ENCODE assay signal across 21 mouse cellular contexts in the genomic region with DNA sequence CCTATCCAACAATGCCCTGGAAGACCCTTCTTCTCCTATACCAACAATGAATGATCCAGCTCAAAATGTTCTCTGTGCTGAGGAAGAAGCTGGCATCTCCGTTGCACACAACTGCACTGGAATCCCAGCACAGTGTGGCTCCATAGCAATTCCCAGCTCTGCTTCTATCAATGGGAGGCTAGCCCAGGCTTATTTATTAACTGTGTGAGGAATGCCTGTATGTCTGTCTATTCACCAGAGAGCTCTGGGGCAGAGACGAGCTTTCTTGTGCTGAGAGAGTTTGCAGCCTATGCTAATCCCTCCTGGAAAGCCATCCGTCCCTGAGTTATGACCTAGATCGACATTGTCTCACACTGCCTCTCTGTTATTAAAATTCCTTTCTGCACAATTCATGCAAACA.
DNase-seq lines count a peak whose midpoint lies in the region; ATAC-seq and TF ChIP-seq lines count a peak whose summit lies in the region.
"Had no signal": no experiment of that assay in that cellular context is flagged by ENCODE, and none has a peak within 500 bp of the region (broad histone marks: within the 10 kb centered on the region; RNA-seq: fewer than 3 reads in every experiment).

No protein-coding gene starts in this region.

- no peak overlapping the region for H3K27ac ChIP-seq in forebrain, embryonic 10.5 days
- no peak overlapping the region for H3K27ac ChIP-seq in forebrain, embryonic 11.5 days (ENCODE audit: low read depth, low read length)
- H3K27ac ChIP-seq in hindbrain, postnatal 0 days = peak overlapping the region; percentile 74; the same call in 1 of the 2 replicates
- H3K27ac ChIP-seq in hindbrain, embryonic 13.5 days = no peak overlapping the region
- H3K27ac ChIP-seq in neural tube, embryonic 15.5 days (replicated peaks) = no peak overlapping the region
- H3K27ac ChIP-seq in liver, embryonic 11.5 days (ENCODE audit: low read depth, low read length) = no peak overlapping the region
- H3K27ac ChIP-seq: embryonic facial prominence, embryonic 13.5 days; hindbrain, embryonic 10.5 days had no signal

- no peaks in the 10 kb centered on the region for H3K9me3 ChIP-seq in forebrain, embryonic 10.5 days
- H3K9me3 ChIP-seq in forebrain, embryonic 11.5 days (ENCODE audit: control insufficient read depth, low read length) = no peaks in the 10 kb centered on the region
- H3K9me3 ChIP-seq in hindbrain, postnatal 0 days (ENCODE audit: low read length) = no peaks in the 10 kb centered on the region
- H3K9me3 ChIP-seq in hindbrain, embryonic 13.5 days = no peaks in the 10 kb centered on the region
- H3K9me3 ChIP-seq in neural tube, embryonic 15.5 days (replicated peaks) = no peaks in the 10 kb centered on the region
- no peaks in the 10 kb centered on the region for H3K9me3 ChIP-seq in liver, embryonic 11.5 days (ENCODE audit: control insufficient read depth, low read length)
- H3K9me3 ChIP-seq: embryonic facial prominence, embryonic 13.5 days; forebrain, embryonic 15.5 days; hindbrain, embryonic 10.5 days had no signal

- no peak for TF ChIP-seq CTCF in hindbrain, postnatal 0 days (IDR thresholded peaks at IDR 0.05; ENCODE audit: low read depth)

- H3K4me3 ChIP-seq in forebrain, embryonic 10.5 days = no peak overlapping the region
- H3K4me3 ChIP-seq in forebrain, embryonic 11.5 days (ENCODE audit: low read depth, low read length) = no peak overlapping the region
- H3K4me3 ChIP-seq in hindbrain, postnatal 0 days (ENCODE audit: low read length) = no peak overlapping the region
- H3K4me3 ChIP-seq in hindbrain, embryonic 13.5 days = no peak overlapping the region
- H3K4me3 ChIP-seq in neural tube, embryonic 15.5 days (replicated peaks) = no peak overlapping the region
- H3K4me3 ChIP-seq in liver, embryonic 11.5 days (ENCODE audit: low read depth, low read length) = no peak overlapping the region
- H3K4me3 ChIP-seq: embryonic facial prominence, embryonic 13.5 days; erythroblast, embryonic 14.5 days; forebrain, embryonic 15.5 days; hindbrain, embryonic 10.5 days had no signal

- H3K9ac ChIP-seq in forebrain, embryonic 11.5 days (ENCODE audit: low read length) = no peak overlapping the region
- no peak overlapping the region for H3K9ac ChIP-seq in hindbrain, postnatal 0 days (replicated peaks; ENCODE audit: low read length)
- no peak overlapping the region for H3K9ac ChIP-seq in hindbrain, embryonic 13.5 days
- no peak overlapping the region for H3K9ac ChIP-seq in neural tube, embryonic 15.5 days (replicated peaks)
- H3K9ac ChIP-seq in liver, embryonic 11.5 days (ENCODE audit: low read depth, low read length) = no peak overlapping the region
- H3K9ac ChIP-seq: embryonic facial prominence, embryonic 13.5 days; forebrain, embryonic 15.5 days; hindbrain, embryonic 14.5 days had no signal

- no peaks in the 10 kb centered on the region for H3K36me3 ChIP-seq in forebrain, embryonic 10.5 days (replicated peaks)
- H3K36me3 ChIP-seq in forebrain, embryonic 11.5 days (ENCODE audit: control insufficient read depth, insufficient read depth, low read length) = no peaks in the 10 kb centered on the region
- H3K36me3 ChIP-seq in hindbrain, postnatal 0 days (ENCODE audit: insufficient read depth, low read length) = no peaks in the 10 kb centered on the region
- H3K36me3 ChIP-seq in hindbrain, embryonic 13.5 days = no peaks in the 10 kb centered on the region
- H3K36me3 ChIP-seq in neural tube, embryonic 15.5 days = no peaks in the 10 kb centered on the region
- H3K36me3 ChIP-seq in liver, embryonic 11.5 days (ENCODE audit: control insufficient read depth, insufficient read depth, low read length) = no peaks in the 10 kb centered on the region
- H3K36me3 ChIP-seq: embryonic facial prominence, embryonic 13.5 days; forebrain, embryonic 15.5 days; hindbrain, embryonic 10.5 days had no signal

- no peaks in the 10 kb centered on the region for H3K27me3 ChIP-seq in forebrain, embryonic 10.5 days (ENCODE audit: poor library complexity, severe bottlenecking)
- H3K27me3 ChIP-seq in forebrain, embryonic 11.5 days (ENCODE audit: control insufficient read depth, insufficient read depth, low read length) = no peaks in the 10 kb centered on the region
- H3K27me3 ChIP-seq in hindbrain, postnatal 0 days (ENCODE audit: insufficient read depth, low read length) = no peaks in the 10 kb centered on the region
- H3K27me3 ChIP-seq in hindbrain, embryonic 13.5 days = no peaks in the 10 kb centered on the region
- no peaks in the 10 kb centered on the region for H3K27me3 ChIP-seq in neural tube, embryonic 15.5 days (replicated peaks)
- no peaks in the 10 kb centered on the region for H3K27me3 ChIP-seq in liver, embryonic 11.5 days (replicated peaks; ENCODE audit: control insufficient read depth, insufficient read depth, low read length)
- H3K27me3 ChIP-seq: embryonic facial prominence, embryonic 13.5 days; forebrain, embryonic 15.5 days had no signal

- peak; percentile 9 for DNase-seq in forebrain, embryonic 10.5 days (ENCODE audit: extremely low spot score, low spot score)
- no peak for DNase-seq in forebrain, embryonic 11.5 days (ENCODE audit: low spot score)
- DNase-seq in hindbrain, postnatal 0 days (ENCODE audit: low spot score) = no peak
- peak; percentile 8 for DNase-seq in neural tube, embryonic 10.5 days (ENCODE audit: extremely low spot score, low spot score)
- DNase-seq in liver, embryonic 11.5 days (ENCODE audit: low spot score) = no peak
- DNase-seq: adrenal gland, adult 2 months; adrenal gland, postnatal 14 days; cerebellum, adult 11 months; cerebellum, adult 2 months; cerebellum, adult 9-11 months; cerebellum, postnatal 25 days; gastrocnemius, postnatal 10 days; gastrocnemius, postnatal 36 days had no signal

- H3K4me2 ChIP-seq in forebrain, embryonic 11.5 days (ENCODE audit: low read depth, low read length, severe bottlenecking) = no peak overlapping the region
- no peak overlapping the region for H3K4me2 ChIP-seq in hindbrain, postnatal 0 days (ENCODE audit: low read depth, low read length)
- no peak overlapping the region for H3K4me2 ChIP-seq in hindbrain, embryonic 13.5 days
- H3K4me2 ChIP-seq in neural tube, embryonic 15.5 days = no peak overlapping the region
- no peak overlapping the region for H3K4me2 ChIP-seq in liver, embryonic 11.5 days
- H3K4me2 ChIP-seq: embryonic facial prominence, embryonic 13.5 days; forebrain, embryonic 15.5 days; heart, embryonic 11.5 days; hindbrain, embryonic 14.5 days had no signal

- H3K4me1 ChIP-seq in forebrain, embryonic 10.5 days = peaks cover 19% of the 10 kb centered on the region
- H3K4me1 ChIP-seq in forebrain, embryonic 11.5 days (replicated peaks; ENCODE audit: control insufficient read depth, insufficient read depth, low read length) = no peaks in the 10 kb centered on the region
- no peaks in the 10 kb centered on the region for H3K4me1 ChIP-seq in hindbrain, postnatal 0 days (ENCODE audit: insufficient read depth, low read length)
- peaks cover 17% of the 10 kb centered on the region for H3K4me1 ChIP-seq in hindbrain, embryonic 13.5 days (replicated peaks)
- H3K4me1 ChIP-seq in neural tube, embryonic 15.5 days = peaks cover 18% of the 10 kb centered on the region
- H3K4me1 ChIP-seq in liver, embryonic 11.5 days (replicated peaks; ENCODE audit: control insufficient read depth, insufficient read depth, low read length) = no peaks in the 10 kb centered on the region

- 74% methylated on average over 4 of the region's 4 CpGs for WGBS in forebrain, embryonic 10.5 days
- 73% methylated on average over 4 of the region's 4 CpGs for WGBS in forebrain, embryonic 11.5 days
- WGBS in hindbrain, postnatal 0 days = 52% methylated on average over 4 of the region's 4 CpGs
- 54% methylated on average over 4 of the region's 4 CpGs for WGBS in hindbrain, embryonic 13.5 days
- 34% methylated on average over 4 of the region's 4 CpGs for WGBS in neural tube, embryonic 15.5 days
- 72% methylated on average over 4 of the region's 4 CpGs for WGBS in liver, embryonic 11.5 days

- ATAC-seq in forebrain, embryonic 11.5 days (replicated peaks; ENCODE audit: low FRiP score) = no peak
- ATAC-seq in hindbrain, postnatal 0 days = no peak
- ATAC-seq in hindbrain, embryonic 13.5 days (ENCODE audit: low FRiP score) = no peak
- ATAC-seq in neural tube, embryonic 15.5 days (ENCODE audit: low FRiP score) = no peak
- no peak for ATAC-seq in liver, embryonic 11.5 days (replicated peaks; ENCODE audit: low FRiP score)

Comparison
In these comparisons a context has a peak if more than half of its experiments do, and no peak if none do; other contexts are left out.
1. DNase-seq: peak in forebrain, embryonic 10.5 days (single experiment) and neural tube, embryonic 10.5 days (single experiment); none in forebrain, embryonic 11.5 days (single experiment), hindbrain, postnatal 0 days (single experiment) and liver, embryonic 11.5 days (single experiment).